8 mouse cellular contexts compared by ENCODE assay signal in the genomic region with DNA sequence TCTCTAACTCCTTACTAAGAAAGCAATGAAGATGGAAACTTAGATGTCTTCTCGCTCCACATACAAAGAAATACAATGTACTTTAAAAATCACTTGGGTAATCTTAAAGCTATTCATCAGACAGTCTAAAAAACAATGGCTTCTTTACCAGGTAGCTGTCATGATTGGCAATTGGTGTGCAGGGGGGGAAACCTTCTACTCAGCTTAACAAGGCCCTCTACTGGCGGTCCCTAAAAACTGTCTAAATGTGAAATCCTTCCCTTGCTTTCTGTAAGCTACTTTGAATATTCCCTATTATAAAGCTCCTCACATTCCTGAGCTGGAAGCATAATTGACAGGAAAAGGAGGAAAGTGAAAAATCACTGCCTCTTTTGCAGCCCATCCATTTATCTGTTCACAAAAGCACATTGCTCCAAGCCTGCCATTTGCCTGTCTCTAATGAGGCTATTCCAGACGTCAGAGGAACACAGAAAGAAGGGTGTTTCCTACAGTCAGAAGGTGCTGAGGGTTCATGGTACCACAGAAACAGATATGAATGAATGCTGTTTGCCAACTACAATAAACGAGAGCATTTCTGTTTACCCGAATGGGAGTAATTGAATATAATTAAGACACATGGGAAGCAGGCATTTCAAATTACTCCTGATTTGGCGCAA.
A peak's percentile ranks its signal among the peaks of the same experiment; 100 is the strongest.
DNase-seq lines count a peak whose midpoint lies in the region; ATAC-seq and TF ChIP-seq lines count a peak whose summit lies in the region.

No protein-coding gene starts in this region.

- peak; percentile 36 for TF ChIP-seq CTCF in E14TG2a.4 (conservative IDR thresholded peaks at IDR 0.05; ENCODE audit: low read length)

- H3K9me3 ChIP-seq in E14TG2a.4 (ENCODE audit: low read length) = no peaks in the 10 kb centered on the region
- H3K9me3 ChIP-seq in hindbrain, embryonic 16.5 days (ENCODE audit: control insufficient read depth, low read length) = no peaks in the 10 kb centered on the region
- H3K9me3 ChIP-seq in neural tube, embryonic 14.5 days (ENCODE audit: control insufficient read depth, low read length) = no peaks in the 10 kb centered on the region

- H3K27ac ChIP-seq in hindbrain, embryonic 16.5 days (ENCODE audit: low read depth, low read length) = 0 out of 2 replicates have a peak overlapping the region, but pooled peaks have one; percentile 18
- no peak overlapping the region for H3K27ac ChIP-seq in neural tube, embryonic 14.5 days (ENCODE audit: low read depth, low read length)

- H3K4me1 ChIP-seq in E14TG2a.4 (replicated peaks; ENCODE audit: low read depth, low read length) = no peaks in the 10 kb centered on the region
- H3K4me1 ChIP-seq in hindbrain, embryonic 16.5 days (ENCODE audit: control insufficient read depth, insufficient read depth, low read depth, low read length) = peaks cover 4% of the 10 kb centered on the region
- H3K4me1 ChIP-seq in neural tube, embryonic 14.5 days (ENCODE audit: control insufficient read depth, insufficient read depth, low read length) = peaks cover 4% of the 10 kb centered on the region; the same call in 1 of the 2 replicates

- no peak overlapping the region for H3K9ac ChIP-seq in hindbrain, embryonic 16.5 days (ENCODE audit: low read depth, low read length)
- H3K9ac ChIP-seq in neural tube, embryonic 14.5 days (replicated peaks; ENCODE audit: low read depth, low read length) = no peak overlapping the region

- H3K4me3 ChIP-seq in E14TG2a.4 (replicated peaks; ENCODE audit: low read length) = no peak overlapping the region
- H3K4me3 ChIP-seq in hindbrain, embryonic 16.5 days (ENCODE audit: low read length) = no peak overlapping the region
- H3K4me3 ChIP-seq in neural tube, embryonic 14.5 days (ENCODE audit: low read depth, low read length) = no peak overlapping the region

- peak; percentile 3 for DNase-seq in heart, adult 11 months
- DNase-seq in heart, adult 8-10 months (ENCODE audit: low spot score) = no peak
- DNase-seq in cerebellum, adult 9-11 months = peak; percentile 11
- DNase-seq in urinary bladder, postnatal 4 days (ENCODE audit: low spot score in 2 of 2) = no peak

- no peak overlapping the region for H3K4me2 ChIP-seq in hindbrain, embryonic 16.5 days (ENCODE audit: low read length)
- no peak overlapping the region for H3K4me2 ChIP-seq in neural tube, embryonic 14.5 days (ENCODE audit: low read depth, low read length)

- peak; percentile 65; the same call in 1 of the 2 replicates for ATAC-seq in hindbrain, embryonic 16.5 days
- peak; percentile 49; the same call in 1 of the 2 replicates for ATAC-seq in neural tube, embryonic 14.5 days (ENCODE audit: low read depth)
- no peak for ATAC-seq in activated CD4-positive, CD25-positive, alpha-beta regulatory T cell, adult 4 months

- no peaks in the 10 kb centered on the region for H3K27me3 ChIP-seq in E14TG2a.4 (ENCODE audit: insufficient read depth, low read length)
- H3K27me3 ChIP-seq in hindbrain, embryonic 16.5 days (replicated peaks; ENCODE audit: control insufficient read depth, insufficient read depth, low read length) = no peaks in the 10 kb centered on the region
- no peaks in the 10 kb centered on the region for H3K27me3 ChIP-seq in neural tube, embryonic 14.5 days (ENCODE audit: control insufficient read depth, insufficient read depth, low read length)

- H3K36me3 ChIP-seq in E14TG2a.4 (ENCODE audit: insufficient read depth, low read length) = no peaks in the 10 kb centered on the region
- H3K36me3 ChIP-seq in hindbrain, embryonic 16.5 days (ENCODE audit: control insufficient read depth, insufficient read depth, low read length) = no peaks in the 10 kb centered on the region
- H3K36me3 ChIP-seq in neural tube, embryonic 14.5 days (ENCODE audit: control insufficient read depth, insufficient read depth, low read length) = no peaks in the 10 kb centered on the region

- WGBS in hindbrain, embryonic 16.5 days = 30% methylated on average over 6 of the region's 6 CpGs
- 29% methylated on average over 6 of the region's 6 CpGs for WGBS in neural tube, embryonic 14.5 days

Comparison
In these comparisons a context has a peak if more than half of its experiments do, and no peak if none do; other contexts are left out.
1. DNase-seq: peak in heart, adult 11 months (single experiment) and cerebellum, adult 9-11 months (single experiment); none in heart, adult 8-10 months (single experiment) and urinary bladder, postnatal 4 days (0 of 2).